Comparison of ENCODE assay signal across 8 mouse cellular contexts in genomic region chr5:144221305-144221704, GRCm38 (mm10). TPM values are rescaled to one million over a fixed set of nuclear protein-coding genes. Genes with fewer than 3 reads are reported as not detected.
DNase-seq lines count a peak whose midpoint lies in the region; ATAC-seq lines count a peak whose summit lies in the region.

No protein-coding gene starts in this region.

- no peaks in the 10 kb centered on the region for H3K9me3 ChIP-seq in kidney, embryonic 14.5 days (ENCODE audit: control insufficient read depth, low read length)

- no peak overlapping the region for H3K9ac ChIP-seq in kidney, embryonic 14.5 days (ENCODE audit: low read depth, low read length)

- WGBS in kidney, embryonic 14.5 days: 61% methylated on average over 4 of the region's 4 CpGs

- peak; percentile 29 for DNase-seq in kidney, postnatal 14 days
- DNase-seq in adipocyte (ENCODE audit: low spot score): peak; percentile 66
- peak; percentile 91 for DNase-seq in induced T-regulatory cell, adult 2 months (ENCODE audit: low read depth)
- DNase-seq in splenic B cell, adult 2 months (ENCODE audit: low read depth, low spot score): peak; percentile 86
- no peak for DNase-seq in gastrocnemius, adult 18-20 months (ENCODE audit: low spot score)
- no peak for DNase-seq in layer of hippocampus, postnatal 25 days (ENCODE audit: extremely low spot score in 1 of 2, low spot score in 1 of 2)
- no peak for DNase-seq in urinary bladder, adult 18-20 months (ENCODE audit: low spot score in 2 of 2)

- no peak overlapping the region for H3K27ac ChIP-seq in kidney, embryonic 14.5 days (ENCODE audit: low read depth, low read length)

- ATAC-seq in kidney, embryonic 14.5 days (ENCODE audit: low FRiP score, low TSS enrichment): no peak

- H3K27me3 ChIP-seq in kidney, embryonic 14.5 days (ENCODE audit: control insufficient read depth, insufficient read depth, low read length): no peaks in the 10 kb centered on the region
- 0 out of 2 replicates have a peak, but pooled peaks cover 2% of the 10 kb centered on the region for H3K27me3 ChIP-seq in splenic B cell, adult 2 months (ENCODE audit: control insufficient read depth, insufficient read depth, low read length, poor library complexity, severe bottlenecking)

- no peaks in the 10 kb centered on the region; the same call in 1 of the 2 replicates for H3K36me3 ChIP-seq in kidney, embryonic 14.5 days (ENCODE audit: control insufficient read depth, insufficient read depth, low read length)
- H3K36me3 ChIP-seq in splenic B cell, adult 2 months (ENCODE audit: control insufficient read depth, insufficient read depth, low read length, poor library complexity, severe bottlenecking): no peaks in the 10 kb centered on the region

- H3K4me3 ChIP-seq in kidney, embryonic 14.5 days (ENCODE audit: low read length): no peak overlapping the region

- no peak overlapping the region for H3K4me2 ChIP-seq in kidney, embryonic 14.5 days (replicated peaks; ENCODE audit: low read depth, low read length)

- H3K4me1 ChIP-seq in kidney, embryonic 14.5 days (ENCODE audit: control insufficient read depth, insufficient read depth, low read length): peaks cover 7% of the 10 kb centered on the region; the same call in 1 of the 2 replicates

RNA-seq across cellular contexts. Expression of gene Tecpr1, which starts 2.1 kb away (rescaled TPM):
- polyA plus RNA-seq in kidney, embryonic 14.5 days (2014; fragmentation: Nextera tagmentation; extraction: Ambion mirVana): 13.9 and 16.4 TPM in 2 replicates
- 10 to 100 TPM; 14.1 to 16.0 TPM for total RNA-seq in gastrocnemius, adult 18-20 months (2021)
- 100 to 1,000 TPM in 1 of 2 experiments, 10 to 100 TPM in 1; 92.5 to 109 TPM for total RNA-seq in layer of hippocampus, postnatal 25 days (2021)

RNA-seq across cellular contexts. Expression of gene Bri3, which starts 22.9 kb away (rescaled TPM):
- polyA plus RNA-seq in kidney, embryonic 14.5 days (2014; fragmentation: Nextera tagmentation; extraction: Ambion mirVana): 136 and 148 TPM in 2 replicates
- total RNA-seq in gastrocnemius, adult 18-20 months (2021): 10 to 100 TPM; 39.4 to 45.3 TPM
- total RNA-seq in layer of hippocampus, postnatal 25 days (2021): 10 to 100 TPM; 69.3 to 70.2 TPM

RNA-seq across cellular contexts. Expression of gene Bhlha15, which starts 31.2 kb away (rescaled TPM):
- polyA plus RNA-seq in kidney, embryonic 14.5 days (2014; fragmentation: Nextera tagmentation; extraction: Ambion mirVana): 0.28 TPM in 1 of 2 replicates, not detected in the other
- total RNA-seq in gastrocnemius, adult 18-20 months (2021): not detected
- under 1 TPM; 0.17 to 0.26 TPM for total RNA-seq in layer of hippocampus, postnatal 25 days (2021)

Comparison
In these comparisons a context has a peak if more than half of its experiments do, and no peak if none do; other contexts are left out.
1. DNase-seq: peak in kidney, postnatal 14 days (single experiment), adipocyte (single experiment), induced T-regulatory cell, adult 2 months (single experiment) and splenic B cell, adult 2 months (single experiment); none in gastrocnemius, adult 18-20 months (single experiment), layer of hippocampus, postnatal 25 days (0 of 2) and urinary bladder, adult 18-20 months (0 of 2).
2. RNA of gene Tecpr1, which starts 2.1 kb away (total RNA-seq): 92.5 to 109 TPM in layer of hippocampus, postnatal 25 days; 14.1 to 16.0 TPM in gastrocnemius, adult 18-20 months; every median in the first group is over 4 times any median in the second.